Mouse (Mus musculus) kidney, embryonic 16.5 days (tissue): ENCODE data around the gene Olfr877. TPM values are rescaled to one million over a fixed set of nuclear protein-coding genes. Genes with fewer than 3 reads are reported as not detected.

Source experiments
- ATAC-seq: fragments of 200-750 bp; cut with Nextera tagmentation; 2 replicates; pipeline ENCODE4 v1.8.0; 2017; ENCODE audit warnings: moderate TSS enrichment; ENCODE audit not compliant: low FRiP score, low TSS enrichment
- H3K27ac ChIP-seq: fragments of 300-500 bp; sonication (generic); 2 replicates; pipeline ENCODE4 v1.5.1; 2014; ENCODE audit warnings: low read length
- H3K27me3 ChIP-seq: fragments of 300-500 bp; sonication (generic); 2 replicates; pipeline ENCODE4 v1.6.1; 2014; ENCODE audit warnings: low read length, control low read depth, mixed read lengths; ENCODE audit not compliant: insufficient read depth
- H3K36me3 ChIP-seq: fragments of 300-500 bp; sonication (generic); 2 replicates; pipeline ENCODE4 v1.6.1; 2014; ENCODE audit warnings: low read length, control low read depth, mixed read lengths; ENCODE audit not compliant: insufficient read depth
- H3K4me1 ChIP-seq: fragments of 300-500 bp; sonication (generic); 2 replicates; pipeline ENCODE4 v1.6.1; 2014; ENCODE audit warnings: low read length, control low read depth, mixed read lengths; ENCODE audit not compliant: insufficient read depth
- H3K4me2 ChIP-seq: fragments of 300-500 bp; sonication (generic); replicated peaks from 2 replicates; pipeline ENCODE4 v1.6.1; 2014; ENCODE audit warnings: low read depth, low read length
- H3K4me3 ChIP-seq: fragments of 300-500 bp; sonication (generic); 2 replicates; pipeline ENCODE4 v1.5.1; 2014; ENCODE audit warnings: mild to moderate bottlenecking, low read length
- H3K9ac ChIP-seq: fragments of 300-500 bp; sonication (generic); replicated peaks from 2 replicates; pipeline ENCODE4 v1.6.1; 2014; ENCODE audit warnings: low read length
- H3K9me3 ChIP-seq: fragments of 300-500 bp; sonication (generic); 2 replicates; pipeline ENCODE4 v1.6.1; 2016; ENCODE audit warnings: low read length, control low read depth
- WGBS: fragments of 180-500 bp; shearing (Covaris S2); extraction: QIAGEN DNeasy Blood & Tissue Kit; methylation state at CpG from one replicate; pipeline ENCODE4 v1.1.7; 2014; 5-methylcytosine and 5-hydroxymethylcytosine counted together
- polyA plus RNA-seq: library from polyadenylated mRNA; unstranded; fragments of >200 nt; fragmentation: Nextera tagmentation; extraction: Ambion mirVana; gene quantifications from 2 replicates; pipeline ENCODE4 v1.2.1, GENCODE M21; 2015

Olfr877 gene
- not detected in 2 replicates for polyA plus RNA-seq

- Histone ChIP-seq H3K27ac (no peak within 1 kb of the TSS), H3K4me2 (no peak within 1 kb of the TSS), H3K36me3 (no peaks in the 10 kb centered on the region), H3K27me3 (no peaks in the 10 kb centered on the region), H3K4me3 (no peak within 1 kb of the TSS), H3K4me1 (no peaks in the 10 kb centered on the region), H3K9me3 (no peaks in the 10 kb centered on the region), H3K9ac (no peak within 1 kb of the TSS)
- ATAC-seq = no peak
- 77% methylated on average over 4 of the region's 4 CpGs for WGBS
Observed at GRCm38 (mm10) chr9:37853969-37854368, at the start of gene Olfr877. Gene Olfr877 (plus strand): TSS chr9:37854269.

- no peak overlapping the region for H3K4me2 ChIP-seq
- ATAC-seq = no peak
- H3K4me3 ChIP-seq = no peak overlapping the region
- no peaks in the 10 kb centered on the region for H3K27me3 ChIP-seq
- no peak overlapping the region for H3K9ac ChIP-seq
- H3K9me3 ChIP-seq = no peaks in the 10 kb centered on the region
- no peaks in the 10 kb centered on the region for H3K4me1 ChIP-seq
- H3K27ac ChIP-seq = no peak overlapping the region
- no peaks in the 10 kb centered on the region for H3K36me3 ChIP-seq
Observed at GRCm38 (mm10) chr9:37807235-37807634, 46.8 kb upstream of the Olfr877 start.

GRCm38 (mm10) chr9:37808456-37808855, 45.6 kb upstream of the Olfr877 start:
- WGBS = 83% methylated on average over 3 of the region's 3 CpGs

GRCm38 (mm10) chr9:37808976-37809375, 45.1 kb upstream of the Olfr877 start:
- Histone ChIP-seq H3K4me1 (no peaks in the 10 kb centered on the region), H3K27me3 (no peaks in the 10 kb centered on the region), H3K4me3 (no peak overlapping the region), H3K27ac (no peak overlapping the region), H3K9me3 (no peaks in the 10 kb centered on the region), H3K36me3 (no peaks in the 10 kb centered on the region), H3K4me2 (no peak overlapping the region), H3K9ac (no peak overlapping the region)
- WGBS = 59% methylated on average over 2 of the region's 2 CpGs
- no peak for ATAC-seq

More at GRCm38 (mm10) chr9:37808456-37808855, 45.6 kb upstream of the Olfr877 start:
- Histone ChIP-seq H3K4me1 (no peaks in the 10 kb centered on the region), H3K9ac (no peak overlapping the region), H3K4me2 (no peak overlapping the region), H3K27ac (no peak overlapping the region), H3K27me3 (no peaks in the 10 kb centered on the region), H3K4me3 (no peak overlapping the region), H3K36me3 (no peaks in the 10 kb centered on the region), H3K9me3 (no peaks in the 10 kb centered on the region)
- no peak for ATAC-seq

GRCm38 (mm10) chr9:37814696-37815095, 39.4 kb upstream of the Olfr877 start:
- no peaks in the 10 kb centered on the region for H3K27me3 ChIP-seq
- H3K4me3 ChIP-seq = no peak overlapping the region
- H3K4me1 ChIP-seq = no peaks in the 10 kb centered on the region
- no peak overlapping the region for H3K9ac ChIP-seq
- no peak overlapping the region for H3K4me2 ChIP-seq
- WGBS = 90% methylated on average over 3 of the region's 3 CpGs
- H3K36me3 ChIP-seq = no peaks in the 10 kb centered on the region
- H3K27ac ChIP-seq = no peak overlapping the region
- ATAC-seq = no peak
- no peaks in the 10 kb centered on the region for H3K9me3 ChIP-seq

- Histone ChIP-seq H3K9me3 (no peaks in the 10 kb centered on the region), H3K4me3 (no peak overlapping the region), H3K27me3 (no peaks in the 10 kb centered on the region), H3K4me1 (no peaks in the 10 kb centered on the region), H3K9ac (no peak overlapping the region), H3K36me3 (no peaks in the 10 kb centered on the region), H3K27ac (no peak overlapping the region), H3K4me2 (no peak overlapping the region)
- no peak for ATAC-seq
Observed at GRCm38 (mm10) chr9:37829881-37830280, 24.2 kb upstream of the Olfr877 start.

- H3K4me1 ChIP-seq = no peaks in the 10 kb centered on the region
- 70% methylated on average over 1 of the region's 1 CpGs for WGBS
Observed at GRCm38 (mm10) chr9:37833341-37833740, 20.7 kb upstream of the Olfr877 start.

DNA sequence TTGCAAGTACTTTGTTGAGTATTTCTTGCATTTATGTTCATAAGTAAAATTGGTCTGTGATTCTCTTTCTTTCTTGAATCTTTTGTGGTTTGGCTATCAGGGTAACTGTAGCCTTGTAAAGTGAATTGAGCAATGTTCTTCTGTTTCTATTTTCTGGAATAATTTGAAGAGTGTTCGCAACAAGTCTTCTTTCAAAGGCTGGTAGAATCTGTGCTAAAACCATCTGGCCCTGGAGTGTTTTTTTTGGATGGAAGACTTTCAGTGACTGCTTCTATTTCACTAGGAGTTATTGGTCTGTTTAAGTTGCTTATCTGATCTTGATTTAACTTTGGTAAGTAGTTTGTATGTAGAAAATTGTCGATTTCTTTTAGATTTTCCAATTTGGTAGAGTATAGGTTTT, 4.8 kb upstream of the Olfr877 start:
- Histone ChIP-seq H3K4me3 (no peak overlapping the region), H3K9me3 (no peaks in the 10 kb centered on the region), H3K9ac (no peak overlapping the region), H3K27ac (no peak overlapping the region), H3K4me2 (no peak overlapping the region), H3K36me3 (no peaks in the 10 kb centered on the region), H3K27me3 (no peaks in the 10 kb centered on the region), H3K4me1 (no peaks in the 10 kb centered on the region)
- ATAC-seq = no peak
- 85% methylated on average over 2 of the region's 2 CpGs for WGBS

More at GRCm38 (mm10) chr9:37833341-37833740, 20.7 kb upstream of the Olfr877 start:
- H3K4me3 ChIP-seq = no peak overlapping the region
- H3K9me3 ChIP-seq = no peaks in the 10 kb centered on the region
- no peak overlapping the region for H3K9ac ChIP-seq
- H3K27ac ChIP-seq = no peak overlapping the region
- H3K27me3 ChIP-seq = no peaks in the 10 kb centered on the region
- H3K36me3 ChIP-seq = no peaks in the 10 kb centered on the region
- no peak for ATAC-seq
- no peak overlapping the region for H3K4me2 ChIP-seq

DNA sequence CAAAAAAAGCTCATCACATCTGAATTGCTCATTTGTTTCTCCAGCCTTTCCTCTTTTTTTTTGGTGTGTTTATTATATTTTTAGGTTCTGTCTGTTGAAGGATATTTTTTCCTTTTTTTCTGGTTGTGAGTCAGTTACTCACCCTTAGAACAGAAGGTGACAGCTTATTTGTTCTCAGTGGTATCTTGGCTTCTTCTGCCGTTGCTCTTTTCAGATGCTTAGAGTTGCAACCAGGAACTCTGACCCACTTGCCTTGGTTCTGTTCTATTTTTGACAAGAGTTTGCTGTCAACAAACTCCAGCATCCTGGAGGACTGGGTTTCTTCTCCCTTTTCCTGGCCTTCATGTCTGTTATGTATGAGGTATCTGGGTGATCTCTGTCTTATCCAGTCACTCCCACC, 9.3 kb downstream of the Olfr877 start:
- H3K4me1 ChIP-seq = no peaks in the 10 kb centered on the region
- no peaks in the 10 kb centered on the region for H3K9me3 ChIP-seq
- H3K9ac ChIP-seq = no peak overlapping the region
- no peaks in the 10 kb centered on the region for H3K36me3 ChIP-seq
- no peak overlapping the region for H3K27ac ChIP-seq
- H3K27me3 ChIP-seq = no peaks in the 10 kb centered on the region
- H3K4me2 ChIP-seq = no peak overlapping the region
- WGBS = 63% methylated on average over 1 of the region's 1 CpGs
- ATAC-seq = no peak
- H3K4me3 ChIP-seq = no peak overlapping the region

GRCm38 (mm10) chr9:37870246-37870645, 16.2 kb downstream of the Olfr877 start:
- H3K4me1 ChIP-seq = no peaks in the 10 kb centered on the region
- no peak overlapping the region for H3K9ac ChIP-seq
- H3K27me3 ChIP-seq = no peaks in the 10 kb centered on the region
- no peaks in the 10 kb centered on the region for H3K36me3 ChIP-seq
- no peaks in the 10 kb centered on the region for H3K9me3 ChIP-seq
- H3K4me2 ChIP-seq = no peak overlapping the region
- H3K27ac ChIP-seq = no peak overlapping the region
- no peak for ATAC-seq
- WGBS = 45% methylated on average over 1 of the region's 1 CpGs
- H3K4me3 ChIP-seq = no peak overlapping the region

- no peak for ATAC-seq
- WGBS = 76% methylated on average over 1 of the region's 1 CpGs
- Histone ChIP-seq H3K9ac (no peak overlapping the region), H3K9me3 (no peaks in the 10 kb centered on the region), H3K4me2 (no peak overlapping the region), H3K27me3 (no peaks in the 10 kb centered on the region), H3K36me3 (no peaks in the 10 kb centered on the region), H3K4me1 (no peaks in the 10 kb centered on the region), H3K27ac (no peak overlapping the region), H3K4me3 (no peak overlapping the region)
Observed at GRCm38 (mm10) chr9:37871097-37871496, 17.0 kb downstream of the Olfr877 start.
